Mouse (Mus musculus) forebrain, embryonic 16.5 days (tissue): ENCODE results near the gene Zfp30. TPM values are rescaled to one million over a fixed set of nuclear protein-coding genes. Genes with fewer than 3 reads are reported as not detected.

Experiments
- ATAC-seq: fragments of 200-750 bp; cut with Nextera tagmentation; 2 replicates; pipeline ENCODE4 v1.8.0; 2017; ENCODE audit warnings: mild to moderate bottlenecking, moderate library complexity
- H3K27ac ChIP-seq: fragments of 300-500 bp; sonication (generic); 2 replicates; pipeline ENCODE4 v1.5.1; 2014; ENCODE audit warnings: low read length, control low read depth
- H3K27me3 ChIP-seq: fragments of 300-500 bp; sonication (generic); replicated peaks from 2 replicates; pipeline ENCODE4 v1.6.1; 2014; ENCODE audit warnings: low read length; ENCODE audit not compliant: control insufficient read depth, insufficient read depth
- H3K36me3 ChIP-seq: fragments of 300-500 bp; sonication (generic); 2 replicates; pipeline ENCODE4 v1.6.1; 2014; ENCODE audit not compliant: control insufficient read depth, insufficient read depth
- H3K4me1 ChIP-seq: fragments of 300-500 bp; sonication (generic); replicated peaks from 2 replicates; pipeline ENCODE4 v1.6.1; 2014; ENCODE audit warnings: low read length; ENCODE audit not compliant: control insufficient read depth, insufficient read depth
- H3K4me2 ChIP-seq: fragments of 300-500 bp; sonication (generic); 2 replicates; pipeline ENCODE4 v1.6.1; 2014; ENCODE audit warnings: mild to moderate bottlenecking, low read length, control low read depth
- H3K4me3 ChIP-seq: fragments of 300-500 bp; sonication (generic); replicated peaks from 2 replicates; pipeline ENCODE4 v1.5.1; 2014; ENCODE audit warnings: mild to moderate bottlenecking, low read length, control low read depth
- H3K9ac ChIP-seq: fragments of 300-500 bp; sonication (generic); replicated peaks from 2 replicates; pipeline ENCODE4 v1.6.1; 2014; ENCODE audit warnings: low read depth, low read length, control low read depth
- H3K9me3 ChIP-seq: fragments of 300-500 bp; sonication (generic); 2 replicates; pipeline ENCODE4 v1.6.1; 2016; ENCODE audit warnings: low read length; ENCODE audit not compliant: control insufficient read depth
- WGBS: fragments of 180-500 bp; shearing (Covaris S2); extraction: QIAGEN DNeasy Blood & Tissue Kit; methylation state at CpG from one replicate; pipeline ENCODE4 v1.1.7; 2014; 5-methylcytosine and 5-hydroxymethylcytosine counted together
- polyA plus RNA-seq: library from polyadenylated mRNA; unstranded; fragments of >200 nt; fragmentation: Nextera tagmentation; extraction: Ambion mirVana; gene quantifications from 2 replicates; pipeline ENCODE4 v1.2.1, GENCODE M21; 2015

Zfp30 gene
- polyA plus RNA-seq, 1 experiment from 2014 or later: 17.9 TPM

GRCm38 (mm10) chr7:29776568-29776967 is 7.2 kb upstream of the Zfp30 start:
- Histone ChIP-seq H3K9ac (no peak overlapping the region), H3K27me3 (no peaks in the 10 kb centered on the region), H3K4me1 (no peaks in the 10 kb centered on the region), H3K9me3 (no peaks in the 10 kb centered on the region), H3K27ac (no peak overlapping the region), H3K4me3 (no peak overlapping the region), H3K4me2 (no peak overlapping the region), H3K36me3 (peaks cover 40% of the 10 kb centered on the region)
- ATAC-seq: no peak
- WGBS: 97% methylated on average over 19 of the region's 19 CpGs

GRCm38 (mm10) chr7:29777372-29777771 is 6.4 kb upstream of the Zfp30 start:
- Histone ChIP-seq H3K4me3 (no peak overlapping the region), H3K9ac (no peak overlapping the region), H3K27me3 (no peaks in the 10 kb centered on the region), H3K4me2 (no peak overlapping the region), H3K9me3 (no peaks in the 10 kb centered on the region), H3K36me3 (peaks cover 40% of the 10 kb centered on the region), H3K27ac (no peak overlapping the region), H3K4me1 (no peaks in the 10 kb centered on the region)
- ATAC-seq: no peak
- WGBS: 95% methylated on average over 10 of the region's 10 CpGs

- no peak for ATAC-seq
- Histone ChIP-seq H3K4me3 (peak overlapping the region; percentile 99), H3K27me3 (no peaks in the 10 kb centered on the region), H3K4me2 (peak overlapping the region; percentile 67), H3K9me3 (no peaks in the 10 kb centered on the region), H3K4me1 (peaks cover 26% of the 10 kb centered on the region), H3K27ac (no peak overlapping the region), H3K36me3 (peaks cover 25% of the 10 kb centered on the region), H3K9ac (peak overlapping the region; percentile 60; the same call in 1 of the 2 replicates)
- WGBS: 45% methylated on average over 8 of the region's 8 CpGs
Observed at GRCm38 (mm10) chr7:29785023-29785422, 1.2 kb downstream of the Zfp30 start.

- no peak for ATAC-seq
- H3K4me3 ChIP-seq: peak overlapping the region; percentile 99
- H3K27ac ChIP-seq: no peak overlapping the region
- H3K4me2 ChIP-seq: peak overlapping the region; percentile 67
- peaks cover 30% of the 10 kb centered on the region for H3K36me3 ChIP-seq
- H3K4me1 ChIP-seq: peaks cover 26% of the 10 kb centered on the region
- no peaks in the 10 kb centered on the region for H3K9me3 ChIP-seq
- 82% methylated on average over 5 of the region's 5 CpGs for WGBS
- H3K27me3 ChIP-seq: no peaks in the 10 kb centered on the region
- peak overlapping the region; percentile 60 for H3K9ac ChIP-seq
Observed at GRCm38 (mm10) chr7:29785888-29786287, 2.1 kb downstream of the Zfp30 start.

- no peak overlapping the region for H3K9ac ChIP-seq
- 36% methylated on average over 27 of the region's 27 CpGs for WGBS
- H3K4me2 ChIP-seq: no peak overlapping the region
- H3K9me3 ChIP-seq: peaks cover 2% of the 10 kb centered on the region; the same call in 1 of the 2 replicates
- H3K4me3 ChIP-seq: no peak overlapping the region
- no peaks in the 10 kb centered on the region for H3K27me3 ChIP-seq
- ATAC-seq: no peak
- H3K4me1 ChIP-seq: no peaks in the 10 kb centered on the region
- H3K27ac ChIP-seq: no peak overlapping the region
- H3K36me3 ChIP-seq: peaks cover 48% of the 10 kb centered on the region
Observed at GRCm38 (mm10) chr7:29792906-29793305, 9.1 kb downstream of the Zfp30 start.

- Histone ChIP-seq H3K36me3 (no peaks in the 10 kb centered on the region), H3K4me3 (no peak overlapping the region), H3K4me1 (no peaks in the 10 kb centered on the region), H3K4me2 (no peak overlapping the region), H3K27ac (no peak overlapping the region), H3K9me3 (peaks cover 5% of the 10 kb centered on the region), H3K27me3 (no peaks in the 10 kb centered on the region), H3K9ac (no peak overlapping the region)
- ATAC-seq: no peak
- 65% methylated on average over 5 of the region's 5 CpGs for WGBS
Observed at GRCm38 (mm10) chr7:29807046-29807445, 23.2 kb downstream of the Zfp30 start.

- Histone ChIP-seq H3K27ac (no peak overlapping the region), H3K4me2 (no peak overlapping the region), H3K4me3 (no peak overlapping the region), H3K4me1 (peaks cover 17% of the 10 kb centered on the region), H3K27me3 (no peaks in the 10 kb centered on the region), H3K36me3 (no peaks in the 10 kb centered on the region), H3K9me3 (peaks cover 5% of the 10 kb centered on the region), H3K9ac (no peak overlapping the region)
- 94% methylated on average over 1 of the region's 1 CpGs for WGBS
- ATAC-seq: no peak
Observed at GRCm38 (mm10) chr7:29812244-29812643, 28.4 kb downstream of the Zfp30 start.

- no peaks in the 10 kb centered on the region for H3K36me3 ChIP-seq
- 99% methylated on average over 2 of the region's 2 CpGs for WGBS
- H3K9ac ChIP-seq: no peak overlapping the region
- H3K9me3 ChIP-seq: peaks cover 5% of the 10 kb centered on the region
- no peak overlapping the region for H3K4me3 ChIP-seq
- H3K4me2 ChIP-seq: peak overlapping the region; percentile 88
- no peaks in the 10 kb centered on the region for H3K27me3 ChIP-seq
- peaks cover 30% of the 10 kb centered on the region for H3K4me1 ChIP-seq
- no peak for ATAC-seq
- H3K27ac ChIP-seq: no peak overlapping the region
Observed at GRCm38 (mm10) chr7:29814381-29814780, 30.6 kb downstream of the Zfp30 start.

GRCm38 (mm10) chr7:29815061-29815784 is 31.4 kb downstream of the Zfp30 start:
- peaks cover 34% of the 10 kb centered on the region for H3K4me1 ChIP-seq
- H3K27me3 ChIP-seq: no peaks in the 10 kb centered on the region
- peak overlapping the region; percentile 75 for H3K9ac ChIP-seq
- H3K9me3 ChIP-seq: peaks cover 5% of the 10 kb centered on the region
- peak; percentile 38 for ATAC-seq
- H3K27ac ChIP-seq: peak overlapping the region; percentile 69
- no peaks in the 10 kb centered on the region for H3K36me3 ChIP-seq
- 1% methylated on average over 12 of the region's 12 CpGs for WGBS
- peak overlapping the region; percentile 70 for H3K4me3 ChIP-seq
- peak overlapping the region; percentile 88 for H3K4me2 ChIP-seq
